Mouse (Mus musculus) heart, postnatal 0 days (tissue): ENCODE measurements at regions not wholly inside any gene's neighbourhood (a gene's known extent, or its start where the extent isn't known, plus 50 kb on each side); places are given as distances from the start of the nearest gene placed in this dataset.

Source experiments
- CTCF ChIP-seq: IDR thresholded peaks from 2 replicates; pipeline ENCODE4 v1.5.1; 2016; ENCODE audit warnings: antibody characterized with exemption, control low read depth, low read depth
- EP300 ChIP-seq: IDR thresholded peaks from 2 replicates; pipeline ENCODE4 v1.6.1; 2016; ENCODE audit warnings: antibody characterized with exemption, low read depth

DNA sequence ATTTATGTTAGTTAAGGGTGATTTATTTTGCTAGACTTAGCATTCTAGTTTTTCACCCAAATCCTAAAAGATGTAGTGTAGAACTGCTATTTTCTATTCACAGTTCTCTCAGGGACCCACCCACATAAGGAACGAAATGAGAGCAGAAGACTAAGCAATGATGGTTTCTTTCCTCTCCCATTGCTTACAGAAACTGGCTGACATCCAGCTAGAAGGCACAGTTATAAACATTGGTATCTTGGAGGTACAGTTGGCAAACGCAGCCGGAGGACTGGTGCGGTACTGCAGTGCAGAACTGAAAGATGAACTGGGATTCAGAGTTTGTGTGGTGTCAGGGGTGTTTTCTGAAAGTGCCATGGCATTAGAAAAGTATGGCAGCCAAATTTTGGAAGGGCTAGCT is 132.1 kb upstream of the Lyplal1 start:
- TF ChIP-seq CTCF: no peak
- TF ChIP-seq EP300: no peak
